Mouse (Mus musculus) neural tube, embryonic 12.5 days (tissue): ENCODE measurements around the gene Asic2. TPM values are rescaled to one million over a fixed set of nuclear protein-coding genes. Genes with fewer than 3 reads are reported as not detected.

Experiments used
- ATAC-seq: fragments of 200-750 bp; cut with Nextera tagmentation; 2 replicates; pipeline ENCODE4 v1.8.0; 2017; ENCODE audit warnings: low read depth, mild to moderate bottlenecking, moderate TSS enrichment, moderate library complexity; ENCODE audit not compliant: low FRiP score
- H3K27ac ChIP-seq: fragments of 300-500 bp; sonication (generic); 2 replicates; pipeline ENCODE4 v1.5.1; 2016
- H3K27me3 ChIP-seq: fragments of 300-500 bp; sonication (generic); replicated peaks from 2 replicates; pipeline ENCODE4 v1.6.1; 2016; ENCODE audit warnings: mild to moderate bottlenecking
- H3K36me3 ChIP-seq: fragments of 300-500 bp; sonication (generic); 2 replicates; pipeline ENCODE4 v1.6.1; 2016; ENCODE audit warnings: mild to moderate bottlenecking
- H3K4me1 ChIP-seq: fragments of 300-500 bp; sonication (generic); 2 replicates; pipeline ENCODE4 v1.6.1; 2016
- H3K4me2 ChIP-seq: fragments of 300-500 bp; sonication (generic); replicated peaks from 2 replicates; pipeline ENCODE4 v1.6.1; 2016; ENCODE audit warnings: mild to moderate bottlenecking
- H3K4me3 ChIP-seq: fragments of 300-500 bp; sonication (generic); 2 replicates; pipeline ENCODE4 v1.5.1; 2016
- H3K9ac ChIP-seq: fragments of 300-500 bp; sonication (generic); 2 replicates; pipeline ENCODE4 v1.6.1; 2016; ENCODE audit warnings: mild to moderate bottlenecking
- H3K9me3 ChIP-seq: fragments of 300-500 bp; sonication (generic); 2 replicates; pipeline ENCODE4 v1.6.1; 2016; ENCODE audit warnings: mild to moderate bottlenecking
- WGBS: fragments of 180-500 bp; shearing (Covaris S2); methylation state at CpG from one replicate; pipeline ENCODE4 v1.1.7; 2016; 5-methylcytosine and 5-hydroxymethylcytosine counted together
- polyA plus RNA-seq: library from polyadenylated mRNA; unstranded; fragments of >200 nt; fragmentation: Nextera tagmentation; extraction: Ambion mirVana; gene quantifications from 2 replicates; pipeline ENCODE4 v1.2.1, GENCODE M21; 2016

The Asic2 gene
- polyA plus RNA-seq, 1 experiment from 2014 or later, result 8.4 TPM

- Histone ChIP-seq H3K27ac (no peak overlapping the region), H3K4me3 (no peak overlapping the region), H3K4me2 (no peak overlapping the region), H3K27me3 (no peaks in the 10 kb centered on the region), H3K9me3 (no peaks in the 10 kb centered on the region), H3K9ac (no peak overlapping the region), H3K4me1 (0 out of 2 replicates have a peak, but pooled peaks cover 2% of the 10 kb centered on the region), H3K36me3 (no peaks in the 10 kb centered on the region)
- no peak for ATAC-seq
- WGBS, result 41% methylated on average over 4 of the region's 4 CpGs
Observed at GRCm38 (mm10) chr11:80906456-80906855, 1061.8 kb downstream of the Asic2 start.

- Histone ChIP-seq H3K4me2 (no peak overlapping the region), H3K9ac (no peak overlapping the region), H3K36me3 (no peaks in the 10 kb centered on the region), H3K27ac (no peak overlapping the region), H3K4me3 (no peak overlapping the region), H3K27me3 (no peaks in the 10 kb centered on the region), H3K4me1 (0 out of 2 replicates have a peak, but pooled peaks cover 1% of the 10 kb centered on the region), H3K9me3 (no peaks in the 10 kb centered on the region)
- WGBS, result 73% methylated on average over 2 of the region's 2 CpGs
- ATAC-seq, result no peak
Observed at GRCm38 (mm10) chr11:80904559-80904958, 1063.7 kb downstream of the Asic2 start.

GRCm38 (mm10) chr11:80903426-80903825 lies 1064.8 kb downstream of the Asic2 start:
- no peak overlapping the region for H3K9ac ChIP-seq
- no peaks in the 10 kb centered on the region for H3K36me3 ChIP-seq
- WGBS, result 91% methylated on average over 10 of the region's 10 CpGs
- no peak overlapping the region for H3K4me3 ChIP-seq
- no peak overlapping the region for H3K27ac ChIP-seq
- no peak overlapping the region for H3K4me2 ChIP-seq
- no peak for ATAC-seq
- H3K9me3 ChIP-seq, result no peaks in the 10 kb centered on the region
- H3K27me3 ChIP-seq, result no peaks in the 10 kb centered on the region
- H3K4me1 ChIP-seq, result no peaks in the 10 kb centered on the region

GRCm38 (mm10) chr11:80902664-80903063 lies 1065.6 kb downstream of the Asic2 start:
- no peaks in the 10 kb centered on the region for H3K4me1 ChIP-seq
- 46% methylated on average over 7 of the region's 7 CpGs for WGBS
- H3K27ac ChIP-seq, result no peak overlapping the region
- H3K4me2 ChIP-seq, result no peak overlapping the region
- no peaks in the 10 kb centered on the region for H3K27me3 ChIP-seq
- H3K36me3 ChIP-seq, result no peaks in the 10 kb centered on the region
- no peak overlapping the region for H3K9ac ChIP-seq
- ATAC-seq, result no peak
- no peaks in the 10 kb centered on the region for H3K9me3 ChIP-seq
- H3K4me3 ChIP-seq, result no peak overlapping the region

GRCm38 (mm10) chr11:80900555-80900954 lies 1067.7 kb downstream of the Asic2 start:
- Histone ChIP-seq H3K27ac (no peak overlapping the region), H3K36me3 (no peaks in the 10 kb centered on the region), H3K9me3 (no peaks in the 10 kb centered on the region), H3K4me3 (no peak overlapping the region), H3K4me1 (no peaks in the 10 kb centered on the region), H3K4me2 (no peak overlapping the region), H3K9ac (no peak overlapping the region), H3K27me3 (no peaks in the 10 kb centered on the region)
- 91% methylated on average over 4 of the region's 4 CpGs for WGBS
- no peak for ATAC-seq

- Histone ChIP-seq H3K27me3 (no peaks in the 10 kb centered on the region), H3K4me2 (no peak overlapping the region), H3K4me3 (no peak overlapping the region), H3K4me1 (no peaks in the 10 kb centered on the region), H3K27ac (no peak overlapping the region), H3K9ac (no peak overlapping the region), H3K9me3 (no peaks in the 10 kb centered on the region), H3K36me3 (no peaks in the 10 kb centered on the region)
- WGBS, result 89% methylated on average over 3 of the region's 3 CpGs
- ATAC-seq, result no peak
Observed at GRCm38 (mm10) chr11:80895853-80896252, 1072.4 kb downstream of the Asic2 start.

GRCm38 (mm10) chr11:80889336-80890063 lies 1078.8 kb downstream of the Asic2 start:
- Histone ChIP-seq H3K27me3 (no peaks in the 10 kb centered on the region), H3K4me3 (no peak overlapping the region), H3K4me1 (no peaks in the 10 kb centered on the region), H3K36me3 (no peaks in the 10 kb centered on the region), H3K9me3 (no peaks in the 10 kb centered on the region), H3K4me2 (no peak overlapping the region), H3K27ac (no peak overlapping the region), H3K9ac (no peak overlapping the region)
- ATAC-seq, result no peak
- WGBS, result 4% methylated on average over 7 of the region's 7 CpGs

- Histone ChIP-seq H3K4me3 (no peak overlapping the region), H3K4me2 (no peak overlapping the region), H3K27ac (no peak overlapping the region), H3K4me1 (no peaks in the 10 kb centered on the region), H3K36me3 (no peaks in the 10 kb centered on the region), H3K9me3 (no peaks in the 10 kb centered on the region), H3K27me3 (no peaks in the 10 kb centered on the region), H3K9ac (no peak overlapping the region)
- no peak for ATAC-seq
- 78% methylated on average over 3 of the region's 3 CpGs for WGBS
Observed at GRCm38 (mm10) chr11:80887021-80887420, 1081.2 kb downstream of the Asic2 start.

GRCm38 (mm10) chr11:80886365-80886764 lies 1081.9 kb downstream of the Asic2 start:
- WGBS, result 83% methylated on average over 7 of the region's 7 CpGs
- H3K36me3 ChIP-seq, result no peaks in the 10 kb centered on the region
- no peak for ATAC-seq

GRCm38 (mm10) chr11:80884521-80885231 lies 1083.6 kb downstream of the Asic2 start:
- Histone ChIP-seq H3K9ac (no peak overlapping the region), H3K4me3 (no peak overlapping the region), H3K27ac (no peak overlapping the region), H3K4me2 (no peak overlapping the region), H3K27me3 (no peaks in the 10 kb centered on the region), H3K36me3 (no peaks in the 10 kb centered on the region), H3K4me1 (no peaks in the 10 kb centered on the region), H3K9me3 (no peaks in the 10 kb centered on the region)
- WGBS, result 88% methylated on average over 6 of the region's 6 CpGs
- no peak for ATAC-seq

More at GRCm38 (mm10) chr11:80886365-80886764, 1081.9 kb downstream of the Asic2 start:
- no peaks in the 10 kb centered on the region for H3K9me3 ChIP-seq
- no peak overlapping the region for H3K27ac ChIP-seq
- no peak overlapping the region for H3K4me2 ChIP-seq
- H3K4me3 ChIP-seq, result no peak overlapping the region
- no peaks in the 10 kb centered on the region for H3K4me1 ChIP-seq
- no peaks in the 10 kb centered on the region for H3K27me3 ChIP-seq
- no peak overlapping the region for H3K9ac ChIP-seq

GRCm38 (mm10) chr11:80882229-80882810 lies 1085.9 kb downstream of the Asic2 start:
- Histone ChIP-seq H3K27me3 (no peaks in the 10 kb centered on the region), H3K9me3 (no peaks in the 10 kb centered on the region), H3K27ac (no peak overlapping the region), H3K4me2 (no peak overlapping the region), H3K4me1 (no peaks in the 10 kb centered on the region), H3K36me3 (no peaks in the 10 kb centered on the region), H3K4me3 (no peak overlapping the region), H3K9ac (no peak overlapping the region)
- WGBS, result 86% methylated on average over 7 of the region's 7 CpGs
- no peak for ATAC-seq

GRCm38 (mm10) chr11:80878026-80878425 lies 1090.2 kb downstream of the Asic2 start:
- Histone ChIP-seq H3K27ac (no peak overlapping the region), H3K9me3 (no peaks in the 10 kb centered on the region)
- no peak for ATAC-seq

More at GRCm38 (mm10) chr11:80878026-80878425, 1090.2 kb downstream of the Asic2 start:
- no peaks in the 10 kb centered on the region for H3K27me3 ChIP-seq
- WGBS, result 95% methylated on average over 2 of the region's 2 CpGs
- no peak overlapping the region for H3K4me2 ChIP-seq
- H3K36me3 ChIP-seq, result no peaks in the 10 kb centered on the region
- no peaks in the 10 kb centered on the region for H3K4me1 ChIP-seq
- H3K4me3 ChIP-seq, result no peak overlapping the region
- no peak overlapping the region for H3K9ac ChIP-seq
